Mouse (Mus musculus): ENCODE data around the gene Vmn1r178.
"Not testable (repeated sequence)": the region's sequence is repeated elsewhere in the genome, so short reads cannot be mapped to it uniquely, and the experiment has no call there.

The Vmn1r178 gene
- long read RNA-seq, experiment 1 = 0 reads
- long read RNA-seq, experiment 2 = 0 reads

DNA sequence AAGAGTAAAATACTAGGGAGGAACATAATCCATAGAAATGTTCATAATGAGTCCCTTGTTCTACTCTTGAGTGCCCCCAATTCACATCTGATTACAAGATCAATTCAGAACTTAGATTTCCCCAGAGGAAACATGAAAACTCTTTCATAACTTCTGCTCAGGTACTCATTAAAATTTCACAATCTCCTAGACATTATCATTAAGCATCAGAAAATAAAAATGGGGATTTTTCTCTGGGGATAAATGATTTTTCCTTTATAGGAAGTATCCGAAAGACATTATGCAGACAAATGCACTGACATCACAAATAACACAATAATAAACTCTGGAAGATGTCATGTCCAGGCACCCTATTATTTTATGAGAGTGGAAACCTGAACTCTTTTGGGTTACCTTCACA lies at the start of gene Vmn1r178:
Vmn1r178 (plus strand) TSS at position 301 of the 400 bp plus-strand sequence.
- intact Hi-C loops (cut with DNase I) = no loop called here

DNA sequence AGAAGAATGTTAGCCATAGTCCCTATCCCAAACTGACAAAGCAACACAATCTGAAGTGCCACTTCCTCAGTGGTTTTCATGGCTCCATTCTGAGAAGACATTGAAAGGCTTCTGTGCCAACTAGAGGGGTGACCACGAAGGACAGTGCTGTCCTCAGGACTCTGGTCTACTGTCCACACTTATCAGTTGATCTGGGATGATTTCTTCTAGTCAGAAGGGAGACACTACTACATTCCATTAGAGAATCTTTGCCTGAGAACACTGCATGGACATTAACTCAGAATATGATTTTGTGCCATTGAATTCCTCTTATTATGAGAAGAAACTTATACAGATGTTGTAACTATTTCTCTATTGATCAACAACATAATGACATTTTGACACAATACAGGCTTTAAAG lies 25.5 kb upstream of the Vmn1r178 start, which contains the start of gene Vmn1r177:
Vmn1r177 (minus strand) TSS at position 101 of the 400 bp plus-strand sequence.
- intact Hi-C loops (cut with DNase I) = not testable (repeated sequence)

DNA sequence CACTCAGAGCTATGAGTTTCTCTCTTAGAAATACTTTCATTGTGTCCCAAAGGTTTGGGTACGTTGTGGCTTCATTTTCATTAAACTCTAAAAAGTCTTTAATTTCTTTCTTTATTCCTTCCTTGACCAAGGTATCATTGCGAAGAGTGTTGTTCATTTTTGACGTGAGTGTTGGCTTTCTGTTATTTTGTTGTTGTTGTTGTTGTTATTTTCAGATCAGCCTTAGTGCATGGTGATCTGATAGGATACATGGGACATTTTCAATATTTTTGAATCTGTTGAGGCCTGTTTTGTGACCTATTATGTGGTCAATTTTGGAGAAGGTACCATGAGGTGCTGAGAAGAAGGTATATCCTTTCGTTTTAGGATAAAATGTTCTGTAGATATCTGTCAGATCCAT lies 14.9 kb upstream of the Vmn1r178 start:
- intact Hi-C loops (cut with DNase I) = not testable (repeated sequence)

DNA sequence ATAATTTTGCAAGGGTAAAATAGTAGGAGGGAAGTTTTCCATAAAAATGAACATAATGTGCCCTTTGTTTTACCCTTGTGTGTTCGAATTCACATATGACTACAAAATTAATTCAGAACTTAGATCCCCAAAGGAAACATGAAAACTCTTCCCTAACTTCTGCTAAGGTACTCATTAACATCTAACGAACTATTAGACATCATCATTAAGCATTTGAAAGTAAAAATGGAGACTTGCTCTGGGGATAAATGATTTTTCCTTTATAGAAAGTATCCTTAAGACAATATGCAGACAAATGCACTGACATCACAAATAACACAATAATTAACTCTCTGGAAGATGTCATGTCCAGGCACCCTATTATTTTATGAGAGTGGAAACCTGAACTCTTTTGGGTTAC lies 34.9 kb downstream of the Vmn1r178 start, which contains the start of gene Vmn1r179:
Vmn1r179 (plus strand) TSS at position 301 of the 400 bp plus-strand sequence.
- intact Hi-C loops (cut with DNase I) = no loop called here
